Mouse (Mus musculus): Measurements from ENCODE around the gene Pkhd1. TPM values are rescaled to one million over a fixed set of nuclear protein-coding genes. Genes with fewer than 3 reads are reported as not detected.

The Pkhd1 gene
- polyA plus RNA-seq, 1 experiment from 2014 or later = 6.4 TPM

DNA sequence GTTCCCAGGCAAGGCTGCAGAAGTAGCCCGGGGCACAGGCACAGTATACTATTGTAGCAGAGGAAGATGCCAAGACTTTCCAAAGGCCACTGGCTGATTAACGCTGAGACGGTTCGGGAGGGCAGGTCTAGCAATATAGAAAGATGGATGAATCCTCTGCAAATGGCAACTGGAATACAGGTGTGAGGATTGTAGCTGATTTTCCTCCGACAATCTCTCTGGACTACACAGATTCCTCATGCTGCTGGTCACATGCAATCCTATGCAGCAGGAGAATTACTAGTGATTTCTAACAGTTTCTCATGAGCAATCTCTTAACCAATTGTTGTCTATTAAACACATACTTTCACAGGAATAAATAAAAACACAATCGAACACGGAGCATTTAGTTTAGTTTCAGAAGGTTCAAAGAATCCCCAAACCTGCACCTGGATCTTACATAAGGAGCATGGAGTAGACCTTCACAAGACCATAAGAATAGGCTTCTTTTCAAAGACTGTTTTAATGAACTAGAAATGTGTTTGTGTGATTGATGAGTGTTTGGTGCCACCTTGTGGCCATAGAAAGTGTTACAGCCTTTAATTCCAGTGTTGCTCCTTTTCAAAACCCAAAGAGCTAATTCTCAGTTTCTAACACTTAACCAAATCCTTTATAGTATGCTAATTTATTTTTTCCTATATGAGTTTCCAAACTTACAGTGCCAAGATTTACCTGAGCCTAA lies 104.3 kb downstream of the Pkhd1 start:
- TF ChIP-seq CTCF (IDR thresholded peaks at IDR 0.05; ENCODE audit: low read depth) = peak; percentile 85
- Histone ChIP-seq H3K9me3 (replicated peaks; ENCODE audit: low read length) (no peaks in the 10 kb centered on the region), H3K4me3 (replicated peaks; ENCODE audit: low read depth, low read length) (no peak overlapping the region), H3K9ac (ENCODE audit: low read depth, low read length) (no peak overlapping the region), H3K27ac (no peak overlapping the region), H3K4me2 (ENCODE audit: low read length) (no peak overlapping the region), H3K27me3 (ENCODE audit: insufficient read depth, low read length) (no peaks in the 10 kb centered on the region), H3K4me1 (replicated peaks; ENCODE audit: insufficient read depth, low read length) (no peaks in the 10 kb centered on the region), H3K36me3 (ENCODE audit: insufficient read depth, low read length) (no peaks in the 10 kb centered on the region)
- no peak for ATAC-seq (replicated peaks; ENCODE audit: low FRiP score, low read depth)
- peak; percentile 62 for DNase-seq (ENCODE audit: low spot score)
- 73% methylated on average over 7 of the region's 7 CpGs for WGBS

DNA sequence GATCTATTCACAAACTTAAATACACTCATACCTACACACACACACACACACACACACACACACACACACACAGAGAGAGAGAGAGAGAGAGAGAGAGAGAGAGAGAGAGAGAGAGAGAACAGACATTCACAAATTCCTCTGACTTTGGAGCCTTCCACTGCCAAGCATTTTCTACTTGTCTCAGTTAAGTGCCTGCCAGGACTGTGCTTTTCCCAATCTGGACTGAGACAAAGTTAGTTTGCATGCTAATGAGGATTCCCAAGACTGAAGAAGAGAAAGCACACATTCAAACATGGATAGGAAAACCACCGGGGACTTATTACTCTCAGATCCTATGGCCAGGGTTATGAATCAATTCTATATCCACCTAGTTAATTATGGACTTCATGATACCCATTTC lies 118.9 kb downstream of the Pkhd1 start:
- DNase-seq (ENCODE audit: low spot score) (no peak), ATAC-seq (replicated peaks; ENCODE audit: low FRiP score, low read depth) (no peak)
- Histone ChIP-seq H3K9ac (ENCODE audit: low read depth, low read length) (no peak overlapping the region), H3K36me3 (ENCODE audit: insufficient read depth, low read length) (no peaks in the 10 kb centered on the region), H3K27ac (no peak overlapping the region), H3K4me1 (replicated peaks; ENCODE audit: insufficient read depth, low read length) (no peaks in the 10 kb centered on the region), H3K4me3 (replicated peaks; ENCODE audit: low read depth, low read length) (no peak overlapping the region), H3K4me2 (ENCODE audit: low read length) (no peak overlapping the region), H3K9me3 (replicated peaks; ENCODE audit: low read length) (no peaks in the 10 kb centered on the region), H3K27me3 (ENCODE audit: insufficient read depth, low read length) (no peaks in the 10 kb centered on the region)
- no peak for TF ChIP-seq CTCF (IDR thresholded peaks at IDR 0.05; ENCODE audit: low read depth)
- WGBS = 76% methylated on average over 1 of the region's 1 CpGs

DNA sequence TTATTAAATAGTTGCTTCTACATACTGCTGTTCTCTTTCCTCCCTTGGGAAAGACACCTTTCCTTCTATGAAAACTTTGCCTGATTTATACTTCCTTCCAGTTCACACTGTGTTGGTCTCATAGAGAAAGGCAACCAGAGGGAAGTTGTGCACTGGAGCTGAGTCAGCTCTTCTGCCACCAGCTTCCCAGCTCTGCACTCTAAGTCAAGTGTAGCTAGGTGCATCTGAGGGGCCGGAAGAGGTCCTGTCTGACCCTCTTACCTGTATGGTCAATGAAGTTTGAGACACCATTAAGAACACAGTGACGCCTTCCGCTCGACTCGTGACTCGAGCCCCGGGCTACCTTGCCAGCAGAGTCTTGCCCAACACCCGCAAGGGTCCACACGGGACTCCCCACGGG lies 131.8 kb downstream of the Pkhd1 start:
- no peak overlapping the region for H3K9ac ChIP-seq (ENCODE audit: low read depth, low read length)
- no peak overlapping the region for H3K4me2 ChIP-seq (ENCODE audit: low read length)
- TF ChIP-seq CTCF (IDR thresholded peaks at IDR 0.05; ENCODE audit: low read depth) = no peak
- no peak overlapping the region for H3K27ac ChIP-seq
- WGBS = 97% methylated on average over 8 of the region's 10 CpGs
- DNase-seq (ENCODE audit: low spot score) (no peak), ATAC-seq (replicated peaks; ENCODE audit: low FRiP score, low read depth) (no peak)
- H3K4me3 ChIP-seq (replicated peaks; ENCODE audit: low read depth, low read length) = no peak overlapping the region
- H3K4me1 ChIP-seq (replicated peaks; ENCODE audit: insufficient read depth, low read length) = no peaks in the 10 kb centered on the region
- H3K36me3 ChIP-seq (ENCODE audit: insufficient read depth, low read length) = no peaks in the 10 kb centered on the region
- H3K27me3 ChIP-seq (ENCODE audit: insufficient read depth, low read length) = no peaks in the 10 kb centered on the region
- no peaks in the 10 kb centered on the region for H3K9me3 ChIP-seq (replicated peaks; ENCODE audit: low read length)

DNA sequence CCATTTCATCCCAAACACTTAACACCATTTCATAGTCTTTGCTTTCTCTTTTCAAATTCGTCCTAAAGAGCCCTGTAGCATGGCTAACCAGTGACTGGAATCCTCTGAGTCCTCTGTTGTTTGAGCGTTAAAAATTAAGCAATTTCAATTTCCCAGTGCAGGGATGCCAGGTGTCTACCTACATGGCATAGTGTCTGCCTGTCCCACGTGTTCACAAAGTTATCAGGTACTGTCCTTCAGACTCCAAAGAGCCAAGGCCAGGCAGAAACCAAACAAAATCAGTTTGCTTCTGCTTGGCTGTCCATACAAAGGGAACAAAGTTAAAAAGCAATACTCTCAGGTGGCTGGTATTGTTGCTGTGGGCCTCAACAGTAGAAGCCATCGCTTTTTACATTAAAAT lies 136.0 kb downstream of the Pkhd1 start:
- TF ChIP-seq CTCF (IDR thresholded peaks at IDR 0.05; ENCODE audit: low read depth) = no peak
- H3K9me3 ChIP-seq (replicated peaks; ENCODE audit: low read length) = no peaks in the 10 kb centered on the region
- H3K27ac ChIP-seq = no peak overlapping the region
- H3K4me1 ChIP-seq (replicated peaks; ENCODE audit: insufficient read depth, low read length) = no peaks in the 10 kb centered on the region
- no peaks in the 10 kb centered on the region for H3K36me3 ChIP-seq (ENCODE audit: insufficient read depth, low read length)
- no peak overlapping the region for H3K9ac ChIP-seq (ENCODE audit: low read depth, low read length)
- H3K4me2 ChIP-seq (ENCODE audit: low read length) = no peak overlapping the region
- no peak for DNase-seq (ENCODE audit: low spot score)
- WGBS = 75% methylated on average over 4 of the region's 4 CpGs
- H3K4me3 ChIP-seq (replicated peaks; ENCODE audit: low read depth, low read length) = no peak overlapping the region
- no peaks in the 10 kb centered on the region for H3K27me3 ChIP-seq (ENCODE audit: insufficient read depth, low read length)
- no peak for ATAC-seq (replicated peaks; ENCODE audit: low FRiP score, low read depth)

DNA sequence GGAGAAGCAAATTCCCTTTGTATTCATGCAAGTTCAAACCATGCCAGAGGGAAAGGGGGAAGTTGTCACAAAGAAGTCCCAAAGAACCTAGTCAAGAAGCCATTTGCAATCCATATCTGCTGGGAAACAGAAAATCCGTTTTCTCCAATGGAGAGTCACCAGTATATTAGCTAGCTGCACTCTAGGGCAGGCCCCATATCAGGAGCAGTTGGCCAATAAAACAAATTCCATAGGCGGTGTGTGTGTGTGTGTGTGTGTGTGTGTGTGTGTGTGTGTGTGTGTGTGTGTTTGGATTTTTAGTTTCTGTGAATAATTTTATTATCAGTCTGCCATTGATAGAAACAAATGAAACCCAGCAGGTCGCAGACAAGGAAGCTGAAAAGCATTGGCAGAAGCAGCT lies 139.2 kb downstream of the Pkhd1 start:
- H3K9me3 ChIP-seq (replicated peaks; ENCODE audit: low read length) = no peaks in the 10 kb centered on the region
- no peak overlapping the region for H3K4me2 ChIP-seq (ENCODE audit: low read length)
- no peak for ATAC-seq (replicated peaks; ENCODE audit: low FRiP score, low read depth)
- no peak for TF ChIP-seq CTCF (IDR thresholded peaks at IDR 0.05; ENCODE audit: low read depth)
- H3K4me1 ChIP-seq (replicated peaks; ENCODE audit: insufficient read depth, low read length) = no peaks in the 10 kb centered on the region
- H3K9ac ChIP-seq (ENCODE audit: low read depth, low read length) = no peak overlapping the region
- H3K27me3 ChIP-seq (ENCODE audit: insufficient read depth, low read length) = no peaks in the 10 kb centered on the region
- 74% methylated on average over 3 of the region's 3 CpGs for WGBS
- H3K36me3 ChIP-seq (ENCODE audit: insufficient read depth, low read length) = no peaks in the 10 kb centered on the region
- H3K27ac ChIP-seq = no peak overlapping the region
- no peak overlapping the region for H3K4me3 ChIP-seq (replicated peaks; ENCODE audit: low read depth, low read length)
- no peak for DNase-seq (ENCODE audit: low spot score)

DNA sequence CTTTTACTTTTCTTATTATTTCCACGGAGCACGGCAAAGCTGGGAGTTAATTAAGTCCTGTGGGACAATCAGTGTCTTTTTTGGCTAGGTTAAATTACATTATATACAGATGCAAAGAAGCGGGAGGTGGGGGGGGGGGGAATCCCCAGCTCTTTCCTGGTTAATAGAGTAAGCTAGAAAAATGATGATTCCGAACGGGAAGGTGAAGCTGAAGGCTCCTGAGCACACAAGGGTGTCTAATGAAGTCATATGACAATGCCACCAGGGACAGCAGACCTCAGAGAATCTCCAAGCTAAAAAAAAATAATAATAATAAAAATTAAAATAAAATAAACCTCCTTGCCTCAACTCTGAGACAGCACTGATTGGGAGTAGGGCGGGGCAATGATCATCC lies 139.6 kb downstream of the Pkhd1 start:
- Histone ChIP-seq H3K36me3 (ENCODE audit: insufficient read depth, low read length) (no peaks in the 10 kb centered on the region), H3K4me1 (replicated peaks; ENCODE audit: insufficient read depth, low read length) (no peaks in the 10 kb centered on the region), H3K27ac (no peak overlapping the region), H3K4me2 (ENCODE audit: low read length) (peak overlapping the region; percentile 47), H3K9ac (ENCODE audit: low read depth, low read length) (no peak overlapping the region), H3K27me3 (ENCODE audit: insufficient read depth, low read length) (no peaks in the 10 kb centered on the region), H3K9me3 (replicated peaks; ENCODE audit: low read length) (no peaks in the 10 kb centered on the region), H3K4me3 (replicated peaks; ENCODE audit: low read depth, low read length) (no peak overlapping the region; the same call in 1 of the 2 replicates)
- DNase-seq (ENCODE audit: low spot score) = no peak
- WGBS = 24% methylated on average over 6 of the region's 6 CpGs
- ATAC-seq (replicated peaks; ENCODE audit: low FRiP score, low read depth) = no peak
- no peak for TF ChIP-seq CTCF (IDR thresholded peaks at IDR 0.05; ENCODE audit: low read depth)
